Mouse (Mus musculus): Measurements from ENCODE around the gene Cog5.
A peak's percentile ranks its signal among the peaks of the same experiment; 100 is the strongest.

Cog5 gene

GRCm38 (mm10) chr12:31712233-31712632 lies 57.6 kb downstream of the Cog5 start:
- DNase-seq: no peak

DNA sequence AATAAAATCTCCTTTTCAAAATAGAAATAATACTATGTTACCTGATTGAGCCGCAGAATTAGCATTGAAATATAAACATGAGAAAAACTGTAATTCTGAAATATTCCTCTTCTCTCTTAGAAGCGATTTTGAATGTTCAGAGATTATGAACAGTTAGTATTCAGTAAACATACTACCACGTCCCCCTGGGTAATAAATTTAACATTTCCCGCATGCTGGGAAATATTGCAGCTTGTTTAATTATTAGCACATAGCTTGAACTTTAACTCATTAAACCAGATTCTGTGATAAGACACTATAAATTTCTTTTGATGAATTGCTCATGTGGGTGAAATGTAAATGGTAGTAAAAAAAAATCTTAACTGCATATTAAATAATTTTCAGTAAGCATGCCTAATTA lies 58.1 kb downstream of the Cog5 start:
- no peak for DNase-seq

- DNase-seq: peak; percentile 87
These were observed 58.9 kb downstream of the Cog5 start, which contains the start of gene Gpr22 for GRCm38 (mm10) chr12:31713600-31713999. Gpr22 (minus strand) TSS chr12:31713947.

DNA sequence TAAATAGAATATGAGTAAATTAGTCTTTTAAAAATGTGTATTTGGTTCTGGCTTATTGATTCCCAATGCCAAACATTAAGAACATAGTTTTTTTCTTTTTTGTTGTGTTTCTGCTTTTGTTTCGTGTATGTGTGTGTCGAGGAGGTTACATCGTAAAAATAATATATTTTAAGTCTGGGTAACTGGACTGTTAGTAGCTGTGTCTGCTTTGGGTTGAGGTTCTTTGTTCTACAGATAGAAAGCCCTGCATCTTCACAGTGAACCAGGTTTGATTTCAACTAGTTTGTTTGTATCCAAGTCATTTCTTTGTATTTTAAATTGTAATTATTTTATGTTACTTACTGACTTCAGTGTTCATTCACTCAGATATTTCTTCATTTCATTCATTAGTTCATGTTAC lies 59.4 kb downstream of the Cog5 start:
- no peak for DNase-seq

GRCm38 (mm10) chr12:31719586-31720275 lies 65.1 kb downstream of the Cog5 start:
- no peak for DNase-seq

GRCm38 (mm10) chr12:31724576-31724975 lies 69.9 kb downstream of the Cog5 start:
- DNase-seq: no peak

DNA sequence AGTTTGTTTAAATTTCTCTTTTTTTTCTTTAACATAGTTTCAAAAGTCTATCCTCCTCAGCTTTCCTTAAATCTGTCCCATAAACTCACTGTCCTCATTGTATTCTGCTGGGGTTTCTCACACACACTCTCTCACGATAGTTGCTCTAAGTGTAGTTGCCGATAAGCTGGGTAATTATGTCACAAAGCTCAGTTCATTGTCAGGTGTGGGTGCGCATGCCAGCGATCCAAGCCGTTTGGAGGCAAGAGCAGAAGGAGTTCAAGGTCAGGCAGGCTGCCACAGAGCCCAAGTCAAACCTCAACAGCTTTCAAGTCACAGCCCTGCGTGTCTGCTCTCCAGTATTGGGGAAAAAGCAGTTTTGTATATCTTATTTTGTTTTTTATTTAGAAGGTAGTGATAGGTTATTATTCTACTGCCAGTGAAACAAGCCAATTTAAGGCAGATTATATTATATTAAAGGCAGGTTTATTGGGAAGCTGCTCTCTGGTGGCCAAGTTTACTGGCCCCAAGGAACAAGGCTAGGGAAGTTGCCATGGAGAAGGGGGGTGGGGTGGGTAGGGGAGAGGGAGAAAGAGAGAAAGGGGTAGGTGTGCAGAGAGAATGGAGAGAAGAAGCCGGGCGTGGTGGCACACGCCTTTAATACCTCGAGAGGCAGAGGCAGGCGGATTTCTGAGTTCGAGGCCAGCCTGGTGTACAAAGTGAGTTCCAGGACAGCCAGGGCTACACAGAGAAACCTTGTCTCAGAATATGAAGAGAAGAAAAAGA lies 71.0 kb downstream of the Cog5 start:
- peak; percentile 96 for DNase-seq

DNA sequence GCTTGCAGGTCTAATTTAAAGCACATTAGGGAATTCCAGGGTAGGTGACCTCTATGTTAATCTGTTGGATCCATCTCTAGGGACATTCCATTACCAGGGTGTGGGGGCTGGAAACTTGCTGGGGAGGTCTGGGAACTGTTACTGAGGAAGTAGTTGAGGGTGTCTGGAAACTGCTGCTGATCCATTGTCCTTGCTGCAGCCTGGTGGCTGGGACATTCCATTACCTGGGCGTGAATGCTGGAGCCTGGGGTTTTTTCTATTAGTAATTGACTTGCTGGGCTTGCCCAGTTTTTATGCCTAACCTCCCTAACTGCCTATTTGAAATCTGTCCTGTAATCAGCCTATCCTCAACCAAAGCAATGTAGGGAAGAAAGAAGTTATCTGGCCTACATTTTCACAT lies 72.0 kb downstream of the Cog5 start:
- peak; percentile 83 for DNase-seq

- no peak for DNase-seq
These were observed 75.5 kb downstream of the Cog5 start for GRCm38 (mm10) chr12:31730126-31730525.

DNA sequence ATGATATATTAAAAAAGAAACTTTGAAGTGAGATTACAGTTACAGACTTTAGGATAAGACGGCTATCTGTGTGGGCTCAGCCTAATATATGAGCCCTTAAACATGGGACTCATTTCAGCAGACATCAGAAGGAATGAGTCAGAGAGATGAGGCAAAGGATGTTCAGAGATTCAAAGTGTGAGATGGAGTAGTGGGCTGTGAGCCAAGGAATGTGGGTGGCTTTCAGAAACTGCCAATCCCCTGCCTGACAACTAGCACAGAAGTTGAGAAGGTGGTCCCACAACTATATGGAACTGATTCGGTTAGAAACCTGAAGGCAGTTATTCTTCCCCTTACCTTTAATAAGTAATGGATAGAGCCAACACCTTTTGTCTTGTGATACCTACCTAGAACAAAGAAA lies 79.9 kb downstream of the Cog5 start:
- DNase-seq: no peak

DNA sequence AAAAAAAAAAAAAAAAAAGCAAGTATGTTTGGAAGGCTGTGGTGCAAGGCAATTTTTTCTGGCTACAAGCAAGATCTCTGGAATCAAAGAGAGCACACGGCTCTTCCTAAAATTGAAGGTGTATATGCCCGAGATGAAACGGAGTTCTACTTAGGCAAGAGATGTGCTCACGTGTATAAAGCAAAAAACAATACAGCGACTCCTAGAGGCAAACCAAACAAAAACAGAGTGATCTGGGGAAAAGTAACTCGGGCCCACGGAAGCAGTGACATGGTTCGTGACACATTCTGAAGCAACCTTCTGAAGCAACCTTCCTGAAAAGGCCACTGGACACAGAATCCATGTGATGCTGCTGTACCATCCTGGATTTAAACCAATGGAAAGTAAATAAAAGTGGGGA lies 92.6 kb downstream of the Cog5 start:
- no peak for DNase-seq

GRCm38 (mm10) chr12:31749846-31750245 lies 95.2 kb downstream of the Cog5 start:
- no peak for DNase-seq

DNA sequence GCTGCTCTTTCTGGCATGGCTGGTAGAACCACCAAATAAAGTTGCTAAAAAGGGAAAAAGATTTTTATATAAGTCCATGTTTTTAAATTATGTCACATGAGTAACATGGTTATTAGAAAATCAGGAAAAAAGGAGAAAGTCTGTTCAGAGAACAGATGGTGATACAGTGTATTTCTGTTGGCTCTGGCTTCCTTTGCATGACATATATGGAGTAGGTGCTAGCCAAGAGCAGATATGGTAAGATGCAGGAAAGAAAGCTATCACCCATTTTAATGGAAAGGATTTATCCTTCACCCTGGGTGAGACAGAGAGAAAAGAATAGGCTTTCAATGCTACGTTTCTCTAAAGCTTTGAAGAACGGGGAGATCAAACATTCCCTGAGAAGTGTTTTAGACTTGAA lies 99.8 kb downstream of the Cog5 start:
- no peak for DNase-seq

DNA sequence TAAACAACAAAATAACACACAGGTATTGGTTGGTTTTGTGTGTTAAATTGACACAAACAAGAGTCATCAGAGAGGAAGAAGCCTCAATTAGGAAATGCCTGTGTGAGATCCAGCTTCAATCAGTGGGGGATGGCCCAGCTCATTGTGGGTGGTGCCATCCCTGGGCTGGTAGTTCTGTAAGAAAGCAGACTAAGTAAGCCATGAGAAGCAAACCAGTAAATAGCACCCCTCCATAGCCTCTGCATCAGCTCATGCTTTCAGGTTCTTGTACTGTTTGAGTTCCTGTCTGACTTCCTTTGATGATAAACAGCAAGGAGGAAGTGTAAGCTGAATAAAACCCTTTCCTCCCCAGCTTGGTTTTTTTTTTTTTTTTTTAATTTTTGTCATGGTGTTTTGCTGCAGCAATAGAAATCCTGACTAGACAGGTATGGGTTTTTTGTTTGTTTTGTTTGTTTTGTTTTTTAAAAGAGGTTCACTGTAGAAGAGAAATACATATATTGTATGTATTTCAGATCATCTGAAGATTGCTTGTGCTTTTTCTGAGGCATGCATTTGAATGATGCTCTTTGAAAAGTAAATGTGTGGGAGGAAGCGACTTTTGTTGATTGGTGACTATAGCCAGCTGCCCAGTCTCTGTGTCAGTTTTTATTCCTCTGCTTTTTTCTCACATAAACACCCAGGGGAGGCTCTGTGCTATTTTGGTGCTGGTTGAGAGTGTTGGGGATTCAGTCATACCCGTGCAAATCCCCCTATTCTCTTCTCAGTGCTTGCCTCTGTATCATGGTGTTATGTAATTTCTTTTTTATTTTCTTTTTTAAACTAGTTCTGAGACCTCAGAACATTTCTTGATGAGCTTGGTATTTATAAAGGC lies 101.5 kb downstream of the Cog5 start:
- DNase-seq: peak; percentile 80

- no peak for DNase-seq
These were observed 118.9 kb downstream of the Cog5 start for GRCm38 (mm10) chr12:31773612-31774011.

DNA sequence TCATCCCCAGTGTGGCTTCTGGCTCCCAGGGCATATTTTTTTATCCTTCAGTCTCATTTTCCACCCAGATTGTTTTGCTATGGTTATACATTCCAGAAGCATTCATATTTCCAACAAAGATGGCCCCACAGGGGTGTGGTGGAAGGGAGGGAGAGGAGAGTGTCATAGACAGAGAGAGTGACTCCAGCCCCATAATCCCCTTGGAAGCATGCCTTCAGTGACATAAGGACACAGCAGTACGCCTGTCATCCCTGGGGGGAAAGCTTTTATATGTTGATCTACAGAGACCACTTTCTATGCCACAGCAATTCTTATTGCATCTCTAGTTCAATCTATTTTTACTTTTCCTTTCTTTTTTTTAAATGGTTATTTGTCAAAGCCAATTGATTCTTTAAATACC lies 129.6 kb downstream of the Cog5 start:
- no peak for DNase-seq

DNA sequence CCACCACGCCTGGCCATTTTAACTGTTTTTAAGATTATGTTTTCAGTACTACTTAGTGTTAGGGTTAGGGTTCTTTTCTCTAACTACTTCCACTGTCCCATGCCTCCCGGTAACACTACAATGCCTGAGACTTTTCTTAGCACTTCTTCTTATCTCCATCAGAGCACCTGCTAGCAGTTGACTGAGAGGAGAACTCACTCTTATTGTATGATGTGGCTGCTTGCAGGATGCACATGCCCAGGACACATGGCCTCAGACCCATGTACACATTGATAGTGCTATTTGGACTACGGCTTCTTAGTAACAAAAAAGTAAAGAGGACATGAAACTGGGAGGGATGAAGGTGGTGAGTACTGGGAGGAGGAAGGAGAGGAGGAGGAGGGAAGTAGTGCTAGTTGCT lies 133.9 kb downstream of the Cog5 start:
- no peak for DNase-seq

- DNase-seq: no peak
These were observed 151.9 kb downstream of the Cog5 start for GRCm38 (mm10) chr12:31806410-31807154.

DNA sequence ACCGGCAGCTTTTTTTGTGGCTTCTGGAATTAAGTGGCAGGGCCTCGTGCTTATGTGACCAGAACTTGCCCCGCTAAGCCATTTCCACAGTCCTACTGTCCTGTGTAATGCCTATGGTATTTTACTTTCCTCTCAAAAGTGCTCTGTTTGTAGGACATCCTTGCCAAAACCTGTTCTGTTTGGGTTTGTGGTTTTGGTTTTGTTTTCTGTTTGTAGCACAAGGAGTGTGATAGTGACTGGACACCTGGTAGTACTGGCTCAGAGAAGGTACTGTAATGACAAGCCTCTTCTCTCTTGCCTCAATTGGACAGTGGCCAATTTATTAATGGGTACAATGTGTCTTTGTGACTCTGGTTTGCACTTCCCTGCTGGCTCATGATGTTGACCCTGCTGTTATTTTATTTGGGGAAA lies 163.4 kb downstream of the Cog5 start:
- no peak for DNase-seq

- DNase-seq: no peak
These were observed 164.4 kb downstream of the Cog5 start for GRCm38 (mm10) chr12:31819096-31819495.

- DNase-seq: no peak
These were observed 164.9 kb downstream of the Cog5 start for GRCm38 (mm10) chr12:31819520-31819919.

DNA sequence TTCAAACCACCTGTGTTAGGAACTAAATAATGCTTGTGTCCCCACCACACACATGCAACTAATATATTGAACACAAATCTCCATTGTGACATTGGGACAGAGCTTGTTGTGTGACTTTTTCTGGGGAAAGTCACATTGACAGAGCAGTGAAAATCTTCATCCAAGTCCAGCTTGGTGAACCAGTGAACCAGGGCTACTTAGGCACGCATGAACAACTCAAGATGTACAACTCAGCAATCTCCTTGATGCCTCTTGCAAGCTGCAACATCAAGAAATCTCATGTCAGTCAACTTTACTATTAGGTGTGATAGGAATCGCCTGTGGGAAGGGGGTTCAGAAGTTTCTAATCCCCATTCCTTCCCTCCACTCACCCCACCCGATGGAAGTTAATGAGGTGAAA lies 169.0 kb downstream of the Cog5 start:
- DNase-seq: no peak

DNA sequence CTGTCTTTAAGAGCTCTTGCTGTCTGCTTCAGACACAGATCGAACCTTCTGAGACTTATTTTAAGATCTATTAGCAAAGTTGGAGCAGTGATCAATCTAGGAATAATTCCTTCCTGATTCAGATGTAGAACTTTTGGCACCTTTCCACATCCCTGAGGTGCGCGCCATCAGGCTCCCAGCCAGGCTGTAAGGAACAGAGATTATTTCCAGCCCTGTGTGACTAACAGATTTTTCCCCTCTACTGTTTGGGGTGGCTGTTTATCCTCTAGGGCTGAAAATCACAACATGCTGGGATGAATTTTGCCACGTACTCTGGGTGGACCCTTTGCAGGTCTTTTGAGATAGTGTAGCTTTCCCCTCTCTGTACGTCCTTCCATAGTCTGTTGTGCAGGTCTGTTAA lies 170.2 kb downstream of the Cog5 start:
- DNase-seq: no peak

All from heart, adult 11 months (tissue).